Mouse (Mus musculus) midbrain, embryonic 15.5 days (tissue): ENCODE measurements around the gene Rplp0. TPM values are rescaled to one million over a fixed set of nuclear protein-coding genes. Genes with fewer than 3 reads are reported as not detected.
A peak's percentile ranks its signal among the peaks of the same experiment; 100 is the strongest.

Experiments used
- ATAC-seq: fragments of 200-750 bp; cut with Nextera tagmentation; replicated peaks from 2 replicates; pipeline ENCODE4 v1.8.0; 2017; ENCODE audit warnings: moderate TSS enrichment
- H3K27ac ChIP-seq: fragments of 300-500 bp; sonication (generic); 2 replicates; pipeline ENCODE4 v1.5.1; 2015; ENCODE audit warnings: mild to moderate bottlenecking, inconsistent platforms
- H3K27me3 ChIP-seq: fragments of 300-500 bp; sonication (generic); replicated peaks from 2 replicates; pipeline ENCODE4 v1.6.1; 2015; ENCODE audit warnings: inconsistent platforms
- H3K36me3 ChIP-seq: fragments of 300-500 bp; sonication (generic); replicated peaks from 2 replicates; pipeline ENCODE4 v1.6.1; 2015; ENCODE audit warnings: inconsistent platforms
- H3K4me1 ChIP-seq: fragments of 300-500 bp; sonication (generic); 2 replicates; pipeline ENCODE4 v1.6.1; 2015; ENCODE audit warnings: inconsistent platforms
- H3K4me2 ChIP-seq: fragments of 300-500 bp; sonication (generic); 2 replicates; pipeline ENCODE4 v1.6.1; 2015; ENCODE audit warnings: inconsistent platforms, mild to moderate bottlenecking, moderate library complexity
- H3K4me3 ChIP-seq: fragments of 300-500 bp; sonication (generic); 2 replicates; pipeline ENCODE4 v1.5.1; 2015; ENCODE audit warnings: mild to moderate bottlenecking, inconsistent platforms
- H3K9ac ChIP-seq: fragments of 300-500 bp; sonication (generic); 2 replicates; pipeline ENCODE4 v1.6.1; 2015; ENCODE audit warnings: mild to moderate bottlenecking, inconsistent platforms
- H3K9me3 ChIP-seq: fragments of 300-500 bp; sonication (generic); 2 replicates; pipeline ENCODE4 v1.6.1; 2016; ENCODE audit warnings: inconsistent platforms
- WGBS: fragments of 180-500 bp; shearing (Covaris S2); methylation state at CpG from one replicate; pipeline ENCODE4 v1.1.7; 2015; ENCODE audit warnings: mixed read lengths; 5-methylcytosine and 5-hydroxymethylcytosine counted together
- polyA plus RNA-seq: library from polyadenylated mRNA; unstranded; fragments of >200 nt; fragmentation: Nextera tagmentation; extraction: Ambion mirVana; gene quantifications from 2 replicates; pipeline ENCODE4 v1.2.1, GENCODE M21; 2015

The Rplp0 gene
- polyA plus RNA-seq, 1 experiment from 2014 or later, result 811 TPM

DNA sequence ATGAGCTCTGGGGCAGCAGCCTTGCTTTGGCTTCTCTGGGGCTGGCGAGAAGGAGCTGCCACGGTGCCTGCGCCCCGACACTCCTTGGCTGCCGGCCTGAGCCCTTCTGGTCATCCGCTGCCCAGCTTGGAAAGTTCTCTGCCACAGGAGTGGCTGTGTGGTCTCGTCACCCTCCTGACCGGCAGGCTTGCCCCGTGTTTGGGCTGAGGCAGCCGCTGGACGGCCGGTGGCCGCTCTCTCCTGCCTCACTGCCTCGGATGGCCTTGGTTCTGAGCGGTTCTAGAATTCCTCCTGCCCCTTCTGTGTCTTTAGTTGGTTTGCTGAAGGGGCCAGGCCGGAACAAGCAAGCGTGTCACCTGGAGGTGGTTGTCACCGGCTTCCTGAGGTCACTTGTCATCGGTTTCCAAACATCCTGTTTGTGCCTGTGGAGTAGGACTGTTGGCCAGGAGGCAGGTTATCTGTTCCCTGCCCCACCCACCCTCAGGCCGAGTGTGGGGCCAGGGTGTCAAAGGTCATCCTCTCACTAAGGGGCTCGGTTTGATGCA, 38.9 kb upstream of the Rplp0 start:
- H3K4me2 ChIP-seq, result no peak overlapping the region
- no peak for ATAC-seq
- H3K9ac ChIP-seq, result no peak overlapping the region
- no peak overlapping the region for H3K27ac ChIP-seq
- H3K36me3 ChIP-seq, result no peaks in the 10 kb centered on the region
- no peaks in the 10 kb centered on the region for H3K27me3 ChIP-seq
- peaks cover 9% of the 10 kb centered on the region; the same call in 1 of the 2 replicates for H3K4me1 ChIP-seq
- no peak overlapping the region for H3K4me3 ChIP-seq
- WGBS, result 76% methylated on average over 21 of the region's 21 CpGs
- no peaks in the 10 kb centered on the region for H3K9me3 ChIP-seq

DNA sequence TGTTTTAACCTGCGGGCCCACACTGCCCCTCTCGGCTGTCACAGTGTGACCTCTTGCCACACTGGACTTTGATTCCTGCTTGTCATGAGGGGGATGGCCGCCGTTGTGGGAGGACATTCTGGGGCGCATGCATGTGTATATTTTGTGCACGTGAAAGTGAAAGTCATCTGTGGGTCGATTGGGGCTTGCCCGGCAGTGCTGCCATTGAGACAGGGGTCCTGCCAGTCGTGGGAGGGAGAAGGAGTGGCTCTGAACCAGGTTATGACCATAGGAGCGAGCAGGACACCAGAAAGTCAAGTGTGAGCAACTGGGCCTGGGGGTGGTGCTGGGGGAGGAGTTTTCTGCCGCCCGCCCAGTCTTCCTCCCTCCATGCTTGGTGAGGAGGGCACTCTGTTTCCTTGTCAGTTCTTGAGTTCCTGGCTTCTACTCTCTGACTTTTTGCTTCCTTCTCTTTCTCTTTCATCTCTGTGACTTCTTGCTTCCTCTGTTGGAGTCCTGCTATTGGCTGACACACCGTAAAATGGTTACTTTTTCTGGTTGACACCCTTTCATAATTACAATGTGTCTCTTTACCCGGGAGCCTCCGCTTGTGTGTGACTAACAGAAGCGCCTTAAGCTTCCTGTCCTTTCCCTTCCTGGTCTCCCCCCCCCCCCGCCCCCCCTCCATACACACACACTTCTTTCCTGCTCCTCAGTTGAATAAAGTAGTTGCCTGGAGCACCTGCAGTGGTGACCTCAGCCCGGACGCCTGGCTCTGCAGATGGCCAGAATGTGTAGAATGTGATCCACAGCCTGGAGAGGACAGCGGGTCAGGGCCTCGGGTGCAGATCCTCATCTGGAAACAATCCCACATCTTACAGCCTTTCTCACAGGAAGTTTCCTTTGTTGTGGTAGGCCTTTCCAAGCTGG, 37.5 kb upstream of the Rplp0 start:
- 77% methylated on average over 21 of the region's 21 CpGs for WGBS
- Histone ChIP-seq H3K4me2 (no peak overlapping the region), H3K36me3 (no peaks in the 10 kb centered on the region), H3K4me1 (peaks cover 9% of the 10 kb centered on the region; the same call in 1 of the 2 replicates), H3K4me3 (no peak overlapping the region), H3K27ac (no peak overlapping the region), H3K27me3 (no peaks in the 10 kb centered on the region), H3K9me3 (no peaks in the 10 kb centered on the region), H3K9ac (no peak overlapping the region)
- ATAC-seq, result no peak

DNA sequence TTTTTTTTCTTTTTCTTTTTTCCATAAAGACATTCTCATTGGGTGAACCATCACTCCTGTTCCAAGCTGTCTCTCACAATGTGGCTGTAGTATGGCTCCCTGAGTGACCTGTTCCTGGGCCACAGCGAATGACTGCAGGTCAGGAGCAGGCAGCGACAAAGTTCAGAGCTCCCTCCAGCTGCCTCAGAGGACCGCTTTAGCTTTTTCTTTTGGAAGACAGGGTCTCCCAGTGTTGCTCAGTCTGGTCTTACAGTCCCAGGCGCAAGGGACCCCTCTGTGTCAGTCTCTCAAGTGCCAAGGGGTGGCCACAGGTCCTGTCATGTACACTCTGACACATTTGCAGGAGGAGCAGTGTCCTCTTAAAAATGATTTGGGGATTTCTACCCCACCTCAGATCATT, 36.7 kb upstream of the Rplp0 start:
- Histone ChIP-seq H3K27me3 (no peaks in the 10 kb centered on the region), H3K4me3 (no peak overlapping the region), H3K4me1 (peaks cover 9% of the 10 kb centered on the region; the same call in 1 of the 2 replicates), H3K9ac (no peak overlapping the region), H3K36me3 (no peaks in the 10 kb centered on the region), H3K9me3 (no peaks in the 10 kb centered on the region), H3K27ac (no peak overlapping the region), H3K4me2 (no peak overlapping the region)
- WGBS, result 85% methylated on average over 4 of the region's 4 CpGs
- no peak for ATAC-seq

DNA sequence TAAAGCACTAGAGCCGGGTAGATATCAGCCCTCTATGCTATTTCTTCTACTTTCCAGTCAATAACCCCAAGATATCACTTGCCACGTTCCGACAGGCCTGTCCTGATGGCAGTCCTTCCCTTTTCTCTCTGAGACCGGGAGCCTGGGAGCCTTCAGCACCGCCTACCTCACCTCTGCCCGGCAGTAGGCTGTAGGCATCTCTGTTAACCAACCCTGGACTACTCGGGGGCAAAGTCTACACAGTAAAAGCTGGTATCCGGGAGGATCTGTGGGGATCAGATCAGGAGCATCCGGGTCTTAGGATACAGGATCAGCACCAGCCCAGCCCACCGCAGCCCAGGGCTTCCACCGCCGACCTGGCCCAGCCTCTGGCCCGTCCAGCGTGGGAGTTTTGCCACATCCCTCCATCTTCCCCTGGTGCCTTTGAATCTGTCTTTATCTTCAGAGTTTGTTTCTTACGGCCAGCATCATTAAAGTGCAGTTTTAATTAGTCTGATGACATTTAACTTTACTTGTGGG, 36.2 kb upstream of the Rplp0 start:
- no peak overlapping the region for H3K4me2 ChIP-seq
- no peaks in the 10 kb centered on the region for H3K36me3 ChIP-seq
- no peak overlapping the region for H3K4me3 ChIP-seq
- 76% methylated on average over 15 of the region's 15 CpGs for WGBS
- no peaks in the 10 kb centered on the region for H3K27me3 ChIP-seq
- H3K27ac ChIP-seq, result no peak overlapping the region
- no peaks in the 10 kb centered on the region for H3K9me3 ChIP-seq
- ATAC-seq, result no peak
- H3K4me1 ChIP-seq, result peaks cover 9% of the 10 kb centered on the region; the same call in 1 of the 2 replicates
- no peak overlapping the region for H3K9ac ChIP-seq

DNA sequence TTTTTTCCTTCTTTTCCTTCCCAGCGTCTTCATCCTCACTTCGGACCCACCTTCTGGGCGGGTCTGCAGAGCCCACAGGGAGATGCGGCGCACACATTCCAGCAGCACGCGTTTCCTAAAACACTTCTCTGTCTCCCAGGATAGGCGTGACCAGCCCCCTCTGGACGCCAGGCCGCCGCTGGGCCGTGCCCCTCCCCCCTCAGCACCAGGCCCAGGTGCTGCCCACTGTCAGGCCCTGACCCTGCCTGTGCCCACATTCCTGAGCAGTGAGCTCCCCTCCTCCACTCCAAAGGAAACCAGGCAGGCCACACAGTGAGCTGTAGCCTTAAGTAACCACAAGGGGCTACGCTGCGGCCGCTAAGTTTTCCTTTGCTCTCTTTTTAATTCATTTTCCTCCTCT, 35.3 kb upstream of the Rplp0 start:
- Histone ChIP-seq H3K4me1 (peaks cover 9% of the 10 kb centered on the region; the same call in 1 of the 2 replicates), H3K4me2 (no peak overlapping the region), H3K36me3 (no peaks in the 10 kb centered on the region), H3K27ac (no peak overlapping the region), H3K27me3 (no peaks in the 10 kb centered on the region), H3K9me3 (no peaks in the 10 kb centered on the region), H3K9ac (no peak overlapping the region), H3K4me3 (no peak overlapping the region)
- no peak for ATAC-seq
- WGBS, result 11% methylated on average over 15 of the region's 15 CpGs

DNA sequence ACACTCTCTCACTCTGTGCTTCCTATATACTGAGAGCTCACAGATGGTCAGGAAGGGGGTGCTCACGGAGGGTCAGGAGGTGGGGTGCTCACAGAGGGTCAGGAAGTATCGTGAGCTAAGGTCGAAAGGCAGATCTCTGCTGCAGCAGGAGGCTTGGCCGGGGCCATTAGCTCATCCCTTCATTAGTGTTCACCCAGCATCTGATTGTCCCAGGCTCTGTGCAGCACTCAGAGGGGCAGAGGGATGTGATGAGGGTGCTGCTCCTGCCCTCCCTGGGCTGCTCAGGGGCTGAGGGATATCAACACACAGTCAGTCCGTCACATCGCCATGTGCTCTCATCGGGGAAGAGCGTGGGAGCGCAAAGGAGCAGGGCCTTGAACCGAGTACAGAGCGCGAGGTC, 34.8 kb upstream of the Rplp0 start:
- Histone ChIP-seq H3K36me3 (no peaks in the 10 kb centered on the region), H3K4me3 (no peak overlapping the region), H3K27ac (no peak overlapping the region), H3K27me3 (no peaks in the 10 kb centered on the region), H3K4me1 (peaks cover 11% of the 10 kb centered on the region; the same call in 1 of the 2 replicates), H3K4me2 (no peak overlapping the region), H3K9ac (no peak overlapping the region), H3K9me3 (no peaks in the 10 kb centered on the region)
- no peak for ATAC-seq
- 59% methylated on average over 12 of the region's 12 CpGs for WGBS

DNA sequence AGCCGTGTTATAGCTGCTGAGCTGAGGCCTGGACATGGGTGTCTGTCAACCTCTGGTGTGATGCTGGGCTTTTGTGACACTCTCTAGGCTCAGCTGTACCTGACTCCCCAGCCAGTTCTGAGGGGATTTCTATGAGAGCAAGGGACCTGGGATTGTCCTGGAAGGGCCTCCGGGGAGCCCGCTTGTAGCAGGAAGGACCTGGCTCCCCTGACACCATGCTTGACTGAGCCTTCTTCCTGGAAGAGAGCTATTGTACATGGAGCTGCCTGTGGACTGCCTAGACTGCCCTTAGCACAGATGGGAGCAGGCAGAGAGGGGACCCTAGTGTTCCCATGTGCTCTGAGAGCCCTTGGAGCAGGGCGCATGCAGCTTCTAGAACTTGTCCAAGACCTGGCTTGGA, 33.9 kb upstream of the Rplp0 start:
- no peak overlapping the region for H3K4me3 ChIP-seq
- WGBS, result 93% methylated on average over 4 of the region's 4 CpGs
- no peaks in the 10 kb centered on the region for H3K9me3 ChIP-seq
- no peak for ATAC-seq
- no peaks in the 10 kb centered on the region for H3K36me3 ChIP-seq
- H3K27me3 ChIP-seq, result no peaks in the 10 kb centered on the region
- H3K9ac ChIP-seq, result no peak overlapping the region
- peaks cover 12% of the 10 kb centered on the region; the same call in 1 of the 2 replicates for H3K4me1 ChIP-seq
- no peak overlapping the region for H3K4me2 ChIP-seq
- H3K27ac ChIP-seq, result no peak overlapping the region

DNA sequence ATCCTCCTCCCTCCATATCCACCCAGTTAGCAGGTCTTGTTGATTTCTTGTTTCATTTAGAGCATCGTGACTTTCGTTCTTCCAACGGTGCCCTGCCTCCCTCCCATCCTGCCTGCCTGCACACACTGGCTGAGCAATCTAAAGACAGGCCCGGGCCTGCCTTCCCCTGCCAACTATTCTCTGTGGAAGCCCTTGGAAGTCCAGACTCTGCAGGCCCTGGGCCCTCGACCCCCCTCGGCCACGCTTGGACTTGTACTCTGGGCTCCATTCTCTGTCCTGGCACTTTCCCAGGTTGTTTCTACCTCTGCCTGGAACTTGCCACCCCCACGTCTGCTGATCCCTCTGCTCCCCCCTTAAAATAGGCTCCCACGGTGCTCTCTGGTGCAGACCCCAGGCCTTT, 33.3 kb upstream of the Rplp0 start:
- no peaks in the 10 kb centered on the region for H3K9me3 ChIP-seq
- WGBS, result 74% methylated on average over 9 of the region's 9 CpGs
- H3K9ac ChIP-seq, result no peak overlapping the region
- H3K4me3 ChIP-seq, result no peak overlapping the region
- H3K27me3 ChIP-seq, result no peaks in the 10 kb centered on the region
- no peaks in the 10 kb centered on the region for H3K36me3 ChIP-seq
- no peak overlapping the region for H3K4me2 ChIP-seq
- no peak overlapping the region for H3K27ac ChIP-seq
- no peak for ATAC-seq
- peaks cover 12% of the 10 kb centered on the region for H3K4me1 ChIP-seq

DNA sequence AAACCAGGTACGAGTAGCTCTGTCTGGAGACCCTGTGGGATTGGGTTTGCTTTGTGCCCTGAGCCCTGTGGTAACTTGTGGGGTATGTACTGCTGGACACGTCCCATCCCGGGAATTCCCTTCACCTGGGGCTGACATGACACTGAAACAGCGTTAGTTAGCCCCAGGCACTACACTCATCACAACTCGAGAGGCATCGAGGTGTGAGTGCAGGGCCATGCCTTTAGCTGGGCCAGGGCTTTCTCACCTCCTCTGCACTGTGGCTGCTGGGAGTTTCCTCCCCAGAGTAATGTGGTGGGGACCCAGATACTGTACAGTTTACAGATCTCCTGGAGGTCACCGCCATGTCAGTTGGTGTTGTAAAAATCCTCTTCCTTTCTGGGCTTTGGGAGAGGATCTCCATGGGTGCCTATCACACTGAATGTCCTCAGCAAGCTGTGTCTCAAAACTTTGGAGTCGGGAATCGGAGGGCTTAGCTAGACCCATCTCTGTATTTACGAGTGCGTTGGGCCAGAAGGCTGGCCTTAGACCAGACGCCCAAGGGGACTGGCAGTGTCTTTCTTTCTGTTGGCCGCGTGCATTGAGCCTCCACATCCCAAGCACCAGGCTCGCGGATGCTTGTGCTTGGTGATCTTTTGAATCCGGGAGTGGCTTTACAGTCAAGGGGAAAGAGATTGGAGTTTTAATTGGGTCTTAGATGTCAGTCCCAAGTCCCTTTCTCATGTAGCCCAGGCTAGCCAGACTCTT, 32.6 kb upstream of the Rplp0 start:
- WGBS, result 88% methylated on average over 17 of the region's 17 CpGs
- H3K27ac ChIP-seq, result no peak overlapping the region
- H3K9ac ChIP-seq, result no peak overlapping the region

DNA sequence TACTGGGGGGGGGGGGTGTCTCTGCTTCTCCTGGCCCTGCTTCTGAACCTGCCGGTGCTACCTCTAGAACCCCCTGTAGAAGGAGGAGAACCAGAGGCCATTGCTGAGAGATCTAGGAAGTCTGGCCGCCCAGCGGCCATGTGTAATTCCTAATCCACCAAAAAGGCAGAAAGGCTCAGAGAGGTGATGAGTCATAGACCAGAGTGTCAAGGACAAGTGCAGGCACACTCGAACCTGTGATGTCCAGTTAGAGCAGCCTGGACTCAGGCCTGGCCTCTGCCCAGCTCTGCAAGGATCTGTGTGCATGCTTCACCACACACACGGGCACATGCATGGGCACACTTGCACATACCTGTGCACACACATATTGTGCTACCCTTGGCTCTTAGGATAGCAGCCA, 31.1 kb upstream of the Rplp0 start:
- WGBS, result 88% methylated on average over 5 of the region's 5 CpGs
- Histone ChIP-seq H3K4me1 (peaks cover 24% of the 10 kb centered on the region), H3K9ac (no peak overlapping the region), H3K36me3 (no peaks in the 10 kb centered on the region), H3K27me3 (no peaks in the 10 kb centered on the region), H3K4me2 (no peak overlapping the region), H3K27ac (no peak overlapping the region), H3K4me3 (no peak overlapping the region), H3K9me3 (no peaks in the 10 kb centered on the region)
- no peak for ATAC-seq

More for the DNA sequence above, 32.6 kb upstream of the Rplp0 start:
- Histone ChIP-seq H3K36me3 (no peaks in the 10 kb centered on the region), H3K4me2 (no peak overlapping the region), H3K27me3 (no peaks in the 10 kb centered on the region), H3K9me3 (no peaks in the 10 kb centered on the region), H3K4me3 (no peak overlapping the region), H3K4me1 (peaks cover 19% of the 10 kb centered on the region)
- ATAC-seq, result no peak

DNA sequence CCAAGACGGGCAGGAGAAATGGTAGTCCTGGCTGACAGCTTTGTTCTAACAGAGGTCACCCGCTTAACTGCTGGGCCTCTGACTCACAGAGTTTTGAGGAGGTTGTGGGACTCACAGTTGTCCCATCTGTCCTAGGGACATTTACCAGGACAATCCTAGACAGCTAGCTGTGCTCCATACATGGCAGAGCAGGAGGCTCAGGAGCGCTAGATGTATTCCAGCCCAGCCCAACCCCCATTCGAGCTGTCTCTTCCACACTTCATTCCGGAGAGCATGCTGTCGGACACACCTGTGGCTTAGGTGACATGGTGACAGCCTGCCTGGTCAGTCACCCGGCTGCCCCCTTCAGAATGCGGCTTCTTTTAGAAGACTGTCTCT, 29.9 kb upstream of the Rplp0 start:
- no peak overlapping the region for H3K4me3 ChIP-seq
- H3K4me2 ChIP-seq, result no peak overlapping the region
- 75% methylated on average over 8 of the region's 8 CpGs for WGBS
- peaks cover 24% of the 10 kb centered on the region for H3K4me1 ChIP-seq
- no peaks in the 10 kb centered on the region for H3K27me3 ChIP-seq
- peak overlapping the region; percentile 8; the same call in 1 of the 2 replicates for H3K27ac ChIP-seq
- no peaks in the 10 kb centered on the region for H3K36me3 ChIP-seq
- H3K9ac ChIP-seq, result no peak overlapping the region
- no peaks in the 10 kb centered on the region for H3K9me3 ChIP-seq
- no peak for ATAC-seq

DNA sequence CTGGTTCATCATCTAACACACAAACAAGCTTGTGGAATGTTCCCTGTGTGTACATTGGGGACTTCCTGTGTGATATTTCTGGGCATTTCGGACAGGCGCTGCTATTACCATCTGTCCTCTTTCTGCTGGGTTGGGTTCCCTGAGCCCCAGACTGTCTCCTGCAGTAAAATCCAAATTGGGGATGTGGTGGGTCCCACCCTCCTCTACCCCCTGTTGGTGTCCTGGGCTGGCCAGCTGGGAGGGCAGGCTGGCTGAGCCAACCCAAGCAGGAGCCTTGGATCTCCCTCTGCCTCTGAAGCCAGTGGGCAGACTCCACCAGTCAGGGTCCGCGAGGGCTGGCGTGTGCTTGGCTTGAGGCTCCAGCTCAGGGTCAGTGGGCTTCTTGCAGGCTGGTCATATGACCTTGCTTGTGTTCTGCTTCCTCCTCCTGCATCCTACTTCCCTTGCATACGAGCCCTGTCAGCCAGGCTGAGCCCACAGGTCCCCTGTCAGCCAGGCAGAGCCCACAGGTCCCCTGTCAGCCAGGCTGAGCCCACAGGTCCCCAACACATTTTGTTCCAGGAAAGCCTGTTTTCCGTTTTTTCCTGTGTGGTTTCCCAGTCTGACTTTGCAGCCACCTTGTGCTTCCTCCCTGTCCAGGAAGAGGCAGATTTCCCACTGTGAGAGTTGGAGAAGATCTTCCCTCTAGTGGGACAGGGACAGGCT, 29.4 kb upstream of the Rplp0 start:
- H3K4me2 ChIP-seq, result no peak overlapping the region
- H3K4me1 ChIP-seq, result peaks cover 24% of the 10 kb centered on the region
- peak overlapping the region; percentile 26; the same call in 1 of the 2 replicates for H3K27ac ChIP-seq
- no peak overlapping the region for H3K9ac ChIP-seq
- 72% methylated on average over 7 of the region's 7 CpGs for WGBS
- no peak for ATAC-seq
- no peaks in the 10 kb centered on the region for H3K36me3 ChIP-seq
- no peaks in the 10 kb centered on the region for H3K9me3 ChIP-seq
- H3K4me3 ChIP-seq, result no peak overlapping the region
- H3K27me3 ChIP-seq, result no peaks in the 10 kb centered on the region
